Mouse (Mus musculus) thymus, adult 2 months (tissue): ENCODE results near the gene Rpl26.

Experiments
- CTCF ChIP-seq: fragments of 200-500 bp; IDR thresholded peaks from 2 replicates; pipeline ENCODE4 v1.5.1; 2012; ENCODE audit warnings: mild to moderate bottlenecking, control low read depth, low read length, moderate library complexity, borderline replicate concordance; ENCODE audit not compliant: control insufficient read depth, poor library complexity, insufficient read depth; ENCODE audit errors: extremely low read depth
- POLR2A ChIP-seq: fragments of 200-500 bp; IDR thresholded peaks from 2 replicates; pipeline ENCODE4 v1.6.1; 2012; ENCODE audit warnings: mild to moderate bottlenecking, low read length, control low read depth, moderate library complexity; ENCODE audit not compliant: control insufficient read depth, poor library complexity, insufficient read depth; ENCODE audit errors: extremely low read depth

DNA sequence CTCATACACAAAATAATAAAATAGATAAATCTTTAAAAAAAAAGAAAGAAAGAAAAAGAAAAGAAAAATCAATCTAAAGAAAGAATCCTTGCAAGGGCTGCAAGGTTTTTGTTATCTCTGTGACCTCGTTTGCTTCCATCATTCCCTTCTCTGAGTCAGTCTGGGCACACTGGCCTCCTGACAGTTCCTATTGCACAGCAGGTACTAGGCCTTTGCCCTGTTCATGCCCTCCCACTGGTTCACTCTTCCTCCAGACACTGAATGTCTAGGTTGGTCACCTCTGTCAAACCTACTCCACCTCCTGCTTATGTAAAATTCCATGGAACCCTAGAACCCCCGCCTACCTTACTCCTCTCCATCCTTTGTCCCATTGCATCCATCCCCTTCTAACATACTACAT is 43.9 kb downstream of the Rpl26 start:
- no peak for TF ChIP-seq CTCF
- TF ChIP-seq POLR2A = no peak
